Mouse (Mus musculus) embryonic facial prominence, embryonic 14.5 days (tissue): ENCODE data around the gene Pcdh18. TPM values are rescaled to one million over a fixed set of nuclear protein-coding genes. Genes with fewer than 3 reads are reported as not detected.

ENCODE experiments used
- ATAC-seq: fragments of 200-750 bp; cut with Nextera tagmentation; 2 replicates; pipeline ENCODE4 v1.8.0; 2017; ENCODE audit warnings: low read depth, moderate number of reproducible peaks, moderate TSS enrichment
- DNase-seq: peaks from one replicate; pipeline ENCODE4 v3.0.0-alpha.2; 2015; ENCODE audit warnings: low spot score
- H3K27ac ChIP-seq: fragments of 300-500 bp; sonication (generic); replicated peaks from 2 replicates; pipeline ENCODE4 v1.5.1; 2014; ENCODE audit warnings: low read depth, mild to moderate bottlenecking, low read length, moderate library complexity
- H3K27me3 ChIP-seq: fragments of 300-500 bp; sonication (generic); replicated peaks from 2 replicates; pipeline ENCODE4 v1.6.1; 2014; ENCODE audit warnings: low read length; ENCODE audit not compliant: control insufficient read depth, insufficient read depth
- H3K36me3 ChIP-seq: fragments of 300-500 bp; sonication (generic); 2 replicates; pipeline ENCODE4 v1.6.1; 2014; ENCODE audit warnings: low read length, mixed read lengths; ENCODE audit not compliant: control insufficient read depth, insufficient read depth
- H3K4me1 ChIP-seq: fragments of 300-500 bp; sonication (generic); 2 replicates; pipeline ENCODE4 v1.6.1; 2014; ENCODE audit warnings: antibody characterized with exemption, low read length; ENCODE audit not compliant: control insufficient read depth, insufficient read depth
- H3K4me2 ChIP-seq: fragments of 300-500 bp; sonication (generic); 2 replicates; pipeline ENCODE4 v1.6.1; 2014; ENCODE audit warnings: low read depth, mild to moderate bottlenecking, low read length, moderate library complexity, mixed read lengths
- H3K4me3 ChIP-seq: fragments of 300-500 bp; sonication (generic); 2 replicates; pipeline ENCODE4 v1.5.1; 2014; ENCODE audit warnings: low read depth, mild to moderate bottlenecking, low read length
- H3K9ac ChIP-seq: fragments of 300-500 bp; sonication (generic); 2 replicates; pipeline ENCODE4 v1.6.1; 2014; ENCODE audit warnings: low read depth, mild to moderate bottlenecking, low read length, moderate library complexity, mixed read lengths
- H3K9me3 ChIP-seq: fragments of 300-500 bp; sonication (generic); 2 replicates; pipeline ENCODE4 v1.6.1; 2016; ENCODE audit warnings: low read length; ENCODE audit not compliant: control insufficient read depth
- WGBS: fragments of 180-500 bp; shearing (Covaris S2); extraction: QIAGEN DNeasy Blood & Tissue Kit; methylation state at CpG from one replicate; pipeline ENCODE4 v1.1.7; 2014; 5-methylcytosine and 5-hydroxymethylcytosine counted together
- polyA plus RNA-seq: library from polyadenylated mRNA; unstranded; fragments of >200 nt; fragmentation: Nextera tagmentation; extraction: Ambion mirVana; gene quantifications from 2 replicates; pipeline ENCODE4 v1.2.1, GENCODE M21; 2014

Pcdh18 gene
- polyA plus RNA-seq, 1 experiment from 2014 or later = 82.4 TPM

GRCm38 (mm10) chr3:49757626-49758019, 498 bp upstream of the Pcdh18 start:
- H3K4me3 ChIP-seq = peak overlapping the region; percentile 85
- DNase-seq (peak; percentile 92), ATAC-seq (0 out of 2 replicates have a peak, but pooled peaks have one; percentile 3)
- no peaks in the 10 kb centered on the region for H3K9me3 ChIP-seq
- 1% methylated on average over 6 of the region's 6 CpGs for WGBS
- no peaks in the 10 kb centered on the region for H3K27me3 ChIP-seq
- peak overlapping the region; percentile 94 for H3K9ac ChIP-seq
- H3K27ac ChIP-seq = peak overlapping the region; percentile 99
- peaks cover 9% of the 10 kb centered on the region; the same call in 1 of the 2 replicates for H3K4me1 ChIP-seq
- peaks cover 27% of the 10 kb centered on the region for H3K36me3 ChIP-seq
- peak overlapping the region; percentile 66 for H3K4me2 ChIP-seq

DNA sequence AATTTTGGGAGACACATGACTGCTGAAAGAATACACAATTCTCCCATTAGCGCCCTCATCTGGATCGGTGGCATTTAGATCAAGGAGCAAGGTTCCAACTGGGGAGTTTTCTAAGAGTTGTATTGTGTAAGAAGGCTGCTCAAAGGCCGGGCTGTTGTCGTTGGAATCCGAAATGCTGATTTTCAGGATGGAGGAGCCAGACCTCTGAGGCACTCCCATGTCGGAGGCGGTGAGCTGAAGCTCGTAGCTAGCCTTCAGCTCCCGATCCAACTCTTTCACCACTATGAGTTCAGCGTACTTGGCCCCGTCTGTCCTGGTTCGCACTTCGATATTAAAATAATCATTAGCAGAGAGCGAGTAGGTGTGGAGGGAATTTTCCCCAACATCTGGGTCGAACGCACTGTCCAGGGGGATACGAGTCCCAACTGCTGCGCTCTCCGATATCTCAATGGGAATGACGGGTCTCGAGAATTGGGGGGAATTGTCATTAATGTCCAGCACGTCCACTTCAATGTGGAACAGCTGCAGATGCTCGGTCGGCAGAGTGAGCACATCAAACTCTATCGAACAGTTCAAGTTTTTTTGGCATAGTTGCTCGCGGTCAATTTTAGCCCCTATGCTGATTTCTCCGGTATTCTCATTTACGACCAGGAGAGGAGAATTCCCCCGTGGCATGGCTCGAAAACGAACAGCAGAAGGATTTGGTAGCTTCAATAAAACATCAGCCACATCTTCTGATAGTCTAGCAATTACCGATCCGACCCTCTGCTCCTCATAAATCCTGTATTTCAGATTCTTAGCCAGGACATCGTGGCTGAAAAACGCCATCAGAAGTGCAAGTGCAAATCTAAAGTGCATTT, 909 bp downstream of the Pcdh18 start:
- peak overlapping the region; percentile 94 for H3K9ac ChIP-seq
- no peak for ATAC-seq
- peak overlapping the region; percentile 99 for H3K27ac ChIP-seq
- peaks cover 21% of the 10 kb centered on the region for H3K4me1 ChIP-seq
- peaks cover 41% of the 10 kb centered on the region for H3K36me3 ChIP-seq
- DNase-seq = peak; percentile 89
- WGBS = under 1% methylated on average over 36 of the region's 36 CpGs
- H3K9me3 ChIP-seq = no peaks in the 10 kb centered on the region
- no peaks in the 10 kb centered on the region for H3K27me3 ChIP-seq
- H3K4me3 ChIP-seq = peak overlapping the region; percentile 85
- H3K4me2 ChIP-seq = peak overlapping the region; percentile 66

- H3K4me2 ChIP-seq = peak overlapping the region; percentile 66
- peak; percentile 64 for DNase-seq
- H3K36me3 ChIP-seq = peaks cover 75% of the 10 kb centered on the region
- peak overlapping the region; percentile 94 for H3K9ac ChIP-seq
- peak overlapping the region; percentile 85 for H3K4me3 ChIP-seq
- H3K4me1 ChIP-seq = peaks cover 33% of the 10 kb centered on the region
- H3K9me3 ChIP-seq = no peaks in the 10 kb centered on the region
- peak overlapping the region; percentile 73 for H3K27ac ChIP-seq
- 45% methylated on average over 4 of the region's 4 CpGs for WGBS
- no peak for ATAC-seq
- H3K27me3 ChIP-seq = no peaks in the 10 kb centered on the region
Measured at GRCm38 (mm10) chr3:49752766-49753165, 4.4 kb downstream of the Pcdh18 start.

- H3K4me1 ChIP-seq = peaks cover 28% of the 10 kb centered on the region
- 37% methylated on average over 8 of the region's 8 CpGs for WGBS
- peak overlapping the region; percentile 38 for H3K4me2 ChIP-seq
- peak overlapping the region; percentile 35; the same call in 1 of the 2 replicates for H3K27ac ChIP-seq
- H3K9ac ChIP-seq = no peak overlapping the region
- ATAC-seq (no peak), DNase-seq (peak; percentile 83)
- no peaks in the 10 kb centered on the region for H3K9me3 ChIP-seq
- H3K27me3 ChIP-seq = no peaks in the 10 kb centered on the region
- H3K4me3 ChIP-seq = no peak overlapping the region; the same call in 1 of the 2 replicates
- peaks cover 99% of the 10 kb centered on the region for H3K36me3 ChIP-seq
Measured at GRCm38 (mm10) chr3:49749491-49750284, 7.4 kb downstream of the Pcdh18 start.

DNA sequence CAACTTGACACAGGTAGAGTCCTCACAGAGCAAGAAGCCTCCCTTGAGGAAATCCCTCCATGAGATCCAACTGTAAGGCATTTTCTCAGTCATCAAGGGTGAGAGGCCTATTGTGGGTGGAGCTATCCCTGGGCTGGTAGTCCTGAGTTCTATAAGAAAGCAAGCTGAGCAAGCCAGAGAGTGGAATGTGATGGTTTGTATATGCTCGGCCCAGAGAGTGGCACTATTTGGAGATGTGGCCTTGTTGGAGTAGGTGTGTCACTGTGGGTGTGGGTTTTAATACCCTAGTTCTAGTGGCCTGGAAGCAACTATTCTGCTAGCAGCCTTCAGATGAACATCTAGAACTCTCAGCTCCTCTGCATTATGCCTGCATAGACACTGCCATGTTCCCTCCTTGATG, 9.1 kb downstream of the Pcdh18 start:
- 87% methylated on average over 1 of the region's 1 CpGs for WGBS

GRCm38 (mm10) chr3:49739061-49739460, 18.1 kb downstream of the Pcdh18 start:
- DNase-seq (no peak), ATAC-seq (no peak)
- no peak overlapping the region for H3K27ac ChIP-seq
- no peak overlapping the region for H3K4me3 ChIP-seq
- WGBS = 66% methylated on average over 2 of the region's 2 CpGs
- no peaks in the 10 kb centered on the region for H3K9me3 ChIP-seq
- peaks cover 14% of the 10 kb centered on the region for H3K36me3 ChIP-seq
- H3K27me3 ChIP-seq = no peaks in the 10 kb centered on the region
- H3K4me2 ChIP-seq = no peak overlapping the region
- no peaks in the 10 kb centered on the region for H3K4me1 ChIP-seq
- H3K9ac ChIP-seq = no peak overlapping the region

More for the DNA sequence above, 9.1 kb downstream of the Pcdh18 start:
- H3K27me3 ChIP-seq = no peaks in the 10 kb centered on the region
- no peak for ATAC-seq
- H3K4me1 ChIP-seq = peaks cover 24% of the 10 kb centered on the region
- DNase-seq = no peak
- no peak overlapping the region for H3K27ac ChIP-seq
- H3K9ac ChIP-seq = no peak overlapping the region
- H3K36me3 ChIP-seq = peaks cover 98% of the 10 kb centered on the region
- no peaks in the 10 kb centered on the region for H3K9me3 ChIP-seq
- no peak overlapping the region for H3K4me3 ChIP-seq
- H3K4me2 ChIP-seq = no peak overlapping the region

- Histone ChIP-seq H3K27me3 (no peaks in the 10 kb centered on the region), H3K27ac (no peak overlapping the region), H3K4me1 (no peaks in the 10 kb centered on the region), H3K9ac (no peak overlapping the region), H3K9me3 (no peaks in the 10 kb centered on the region), H3K4me3 (no peak overlapping the region), H3K4me2 (no peak overlapping the region), H3K36me3 (peaks cover 9% of the 10 kb centered on the region)
- DNase-seq (no peak), ATAC-seq (no peak)
Measured at GRCm38 (mm10) chr3:49738531-49738930, 18.6 kb downstream of the Pcdh18 start.

DNA sequence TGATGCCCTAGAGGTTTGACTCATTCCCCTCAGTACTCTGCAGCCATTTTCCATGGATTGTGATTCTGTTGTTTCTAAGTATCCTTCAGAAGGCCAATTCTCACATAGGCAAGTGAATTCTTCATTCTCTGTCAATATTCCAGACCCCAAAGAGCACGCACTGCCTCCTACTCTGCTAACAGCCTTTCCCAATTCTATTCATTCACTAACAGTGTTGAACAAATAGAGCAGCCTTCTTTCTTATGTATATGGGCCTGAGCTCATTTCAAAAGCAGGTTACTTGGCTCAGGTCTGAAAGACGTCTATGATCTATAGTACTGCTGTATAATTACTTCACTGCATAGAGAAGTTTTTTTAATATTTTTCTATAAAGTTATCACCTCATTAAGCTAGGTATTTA, 50.6 kb downstream of the Pcdh18 start:
- ATAC-seq (no peak), DNase-seq (no peak)
- H3K9ac ChIP-seq = no peak overlapping the region
- H3K4me2 ChIP-seq = no peak overlapping the region
- no peak overlapping the region for H3K27ac ChIP-seq
- WGBS = 73% methylated on average over 2 of the region's 2 CpGs
- no peaks in the 10 kb centered on the region for H3K9me3 ChIP-seq
- no peaks in the 10 kb centered on the region for H3K27me3 ChIP-seq
- H3K4me3 ChIP-seq = no peak overlapping the region
- H3K36me3 ChIP-seq = no peaks in the 10 kb centered on the region
- no peaks in the 10 kb centered on the region for H3K4me1 ChIP-seq
